Mouse (Mus musculus): ENCODE results near the gene Ccdc158. TPM values are rescaled to one million over a fixed set of nuclear protein-coding genes. Genes with fewer than 3 reads are reported as not detected.

The Ccdc158 gene
- polyA plus RNA-seq, 1 experiment = 0.21 TPM

DNA sequence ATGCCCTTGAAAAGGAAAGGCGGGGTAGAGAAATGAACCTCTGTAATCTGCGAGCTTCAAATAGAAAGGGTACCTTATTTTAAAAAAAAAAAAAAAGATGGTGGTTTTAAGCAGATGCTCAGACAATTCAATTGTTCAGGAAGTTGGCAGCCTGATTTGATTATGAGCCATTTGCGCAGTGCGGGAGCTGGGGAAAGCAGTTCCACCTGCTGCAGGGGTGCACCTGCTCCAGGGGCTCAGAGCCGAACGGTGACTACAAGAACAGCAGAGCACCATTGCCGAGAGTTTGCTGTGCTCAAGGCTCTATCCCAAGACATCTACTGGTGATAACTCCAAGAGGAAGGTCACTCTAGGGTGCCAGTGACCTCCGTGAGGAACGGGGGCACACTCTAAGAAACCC is 13.5 kb upstream of the Ccdc158 start:
- TF ChIP-seq POLR2A (IDR thresholded peaks at IDR 0.05; ENCODE audit: borderline replicate concordance, low read depth, low read length) (no peak), CTCF (IDR thresholded peaks at IDR 0.05; ENCODE audit: low read depth, low read length) (no peak)
- no peak overlapping the region for H3K4me3 ChIP-seq (ENCODE audit: insufficient read depth, low read length)
- no peak overlapping the region for H3K27ac ChIP-seq (ENCODE audit: insufficient read depth, low read depth, low read length)
- H3K4me1 ChIP-seq (ENCODE audit: control insufficient read depth, insufficient read depth, low read length) = no peaks in the 10 kb centered on the region

DNA sequence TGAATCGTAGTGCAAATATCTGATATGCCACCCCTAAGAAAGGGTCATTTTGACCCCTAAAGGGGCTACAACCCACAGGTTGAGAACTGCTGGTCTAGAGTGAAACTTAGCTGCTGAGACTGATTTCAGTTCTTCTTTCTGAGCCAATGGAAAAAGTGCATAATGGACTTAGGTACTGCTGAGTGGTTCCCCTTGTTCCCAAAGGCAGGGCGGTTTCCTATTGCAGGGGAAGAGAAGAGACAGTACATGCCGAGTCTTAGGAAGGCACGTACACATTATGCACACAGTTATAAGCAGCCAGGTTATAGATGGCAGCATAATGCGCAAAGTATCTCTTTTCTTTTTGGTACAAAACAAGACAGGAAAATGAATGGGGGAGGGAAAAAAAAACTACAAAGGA is 13.1 kb upstream of the Ccdc158 start:
- TF ChIP-seq CTCF (IDR thresholded peaks at IDR 0.05; ENCODE audit: low read depth, low read length) (no peak), POLR2A (IDR thresholded peaks at IDR 0.05; ENCODE audit: borderline replicate concordance, low read depth, low read length) (no peak)
- Histone ChIP-seq H3K4me3 (ENCODE audit: insufficient read depth, low read length) (no peak overlapping the region), H3K27ac (ENCODE audit: insufficient read depth, low read depth, low read length) (no peak overlapping the region), H3K4me1 (ENCODE audit: control insufficient read depth, insufficient read depth, low read length) (no peaks in the 10 kb centered on the region)

DNA sequence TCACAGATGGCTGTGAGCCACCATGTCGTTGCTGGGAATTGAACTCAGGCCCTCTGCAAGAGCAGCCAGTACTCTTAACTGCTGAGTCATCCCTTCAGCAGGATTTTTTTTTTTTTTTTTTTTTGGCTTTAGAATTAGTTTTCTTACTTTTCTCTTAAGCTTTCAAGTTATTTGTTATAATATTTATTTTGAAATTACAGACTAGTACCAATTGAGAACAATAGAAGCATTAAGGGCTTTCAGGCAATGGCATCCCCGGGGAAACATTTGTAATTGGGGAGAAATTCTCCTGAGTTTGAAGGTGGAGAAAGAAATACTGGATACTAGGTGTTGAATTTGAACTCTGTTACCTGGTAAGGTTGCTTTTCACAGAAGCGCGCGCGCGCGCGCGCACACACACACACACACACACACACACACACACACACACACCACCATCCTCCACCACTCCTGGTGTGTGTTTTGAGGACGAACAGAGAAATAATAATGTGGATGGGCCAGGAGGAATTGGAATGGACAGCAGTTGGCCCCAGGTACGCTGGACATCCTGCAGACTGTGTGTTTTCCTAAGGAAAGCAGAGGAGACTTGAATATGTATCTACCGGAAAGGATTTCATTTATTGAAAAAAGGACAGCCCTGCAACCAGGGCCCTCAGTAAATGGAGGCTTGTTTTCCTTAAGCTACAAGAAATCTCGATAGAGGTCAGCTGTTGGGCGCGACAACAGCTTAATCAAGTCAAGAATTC is 9.8 kb upstream of the Ccdc158 start:
- H3K4me1 ChIP-seq (ENCODE audit: control insufficient read depth, insufficient read depth, low read length) = no peaks in the 10 kb centered on the region
- TF ChIP-seq CTCF (IDR thresholded peaks at IDR 0.05; ENCODE audit: low read depth, low read length) = no peak
- TF ChIP-seq POLR2A (IDR thresholded peaks at IDR 0.05; ENCODE audit: borderline replicate concordance, low read depth, low read length) = no peak
- H3K27ac ChIP-seq (ENCODE audit: insufficient read depth, low read depth, low read length) = no peak overlapping the region
- H3K4me3 ChIP-seq (ENCODE audit: insufficient read depth, low read length) = no peak overlapping the region

DNA sequence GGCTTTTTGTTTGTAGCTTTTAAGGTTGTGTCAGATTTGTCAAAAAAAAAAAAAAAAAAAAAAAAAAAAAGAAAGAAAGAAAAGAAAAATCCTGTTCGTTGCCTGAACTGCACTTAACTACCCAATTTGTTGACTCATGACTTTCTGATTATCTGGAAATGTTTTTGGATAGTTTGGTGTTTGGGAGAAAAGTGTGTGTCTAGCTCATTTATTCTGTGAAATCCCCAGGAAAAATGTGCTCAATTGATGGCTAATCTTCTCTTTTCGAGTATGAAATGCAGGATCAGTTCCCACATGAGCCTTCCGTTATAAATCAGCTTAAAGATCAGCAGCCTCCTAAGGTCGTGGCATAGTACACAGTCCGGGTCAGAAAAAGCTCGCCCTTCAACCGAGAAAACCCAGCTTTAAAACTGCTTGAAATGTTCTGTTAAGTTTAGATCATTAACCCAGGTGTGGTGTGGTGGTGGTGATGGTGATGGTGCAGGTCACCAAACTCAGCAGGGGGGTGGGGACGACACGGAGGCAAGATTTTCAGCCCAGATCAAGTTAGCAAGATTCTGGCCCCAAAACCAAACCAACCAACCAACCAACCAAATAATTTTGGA is 8.9 kb upstream of the Ccdc158 start:
- no peak overlapping the region for H3K4me3 ChIP-seq (ENCODE audit: insufficient read depth, low read length)
- H3K27ac ChIP-seq (ENCODE audit: insufficient read depth, low read depth, low read length) = no peak overlapping the region
- TF ChIP-seq CTCF (IDR thresholded peaks at IDR 0.05; ENCODE audit: low read depth, low read length) (no peak), POLR2A (IDR thresholded peaks at IDR 0.05; ENCODE audit: borderline replicate concordance, low read depth, low read length) (no peak)
- no peaks in the 10 kb centered on the region for H3K4me1 ChIP-seq (ENCODE audit: control insufficient read depth, insufficient read depth, low read length)

DNA sequence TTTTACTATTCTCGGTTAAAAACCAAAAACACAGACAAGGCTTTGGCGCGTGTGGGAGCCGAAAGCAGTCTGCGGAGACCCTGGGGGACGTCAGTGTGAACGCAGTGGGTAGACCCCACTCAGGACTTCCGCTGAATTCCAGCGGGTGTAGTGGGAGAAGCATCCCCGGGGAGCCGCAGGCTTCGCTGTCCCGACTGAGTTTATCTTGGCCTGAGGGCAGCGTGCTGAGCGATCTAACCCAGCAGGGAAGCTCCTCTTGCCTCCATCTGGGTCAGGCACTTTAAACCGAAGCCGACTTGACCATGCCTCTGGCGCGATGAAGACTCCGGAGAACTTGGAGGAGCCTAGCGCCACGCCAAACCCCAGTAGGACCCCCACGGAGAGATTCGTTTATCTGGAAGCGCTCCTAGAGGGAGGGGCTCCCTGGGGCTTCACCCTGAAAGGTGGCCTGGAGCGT is 8.3 kb upstream of the Ccdc158 start, which contains the start of gene Shroom3:
TSS of gene Shroom3 (plus strand) at position 85 of the 457 bp plus-strand sequence.
- Histone ChIP-seq H3K4me1 (ENCODE audit: control insufficient read depth, insufficient read depth, low read length) (no peaks in the 10 kb centered on the region), H3K27ac (ENCODE audit: insufficient read depth, low read depth, low read length) (no peak within 1 kb of the TSS), H3K4me3 (ENCODE audit: insufficient read depth, low read length) (peak within 1 kb of the TSS; percentile 36)
- TF ChIP-seq CTCF (IDR thresholded peaks at IDR 0.05; ENCODE audit: low read depth, low read length) (no peak), POLR2A (IDR thresholded peaks at IDR 0.05; ENCODE audit: borderline replicate concordance, low read depth, low read length) (no peak)

DNA sequence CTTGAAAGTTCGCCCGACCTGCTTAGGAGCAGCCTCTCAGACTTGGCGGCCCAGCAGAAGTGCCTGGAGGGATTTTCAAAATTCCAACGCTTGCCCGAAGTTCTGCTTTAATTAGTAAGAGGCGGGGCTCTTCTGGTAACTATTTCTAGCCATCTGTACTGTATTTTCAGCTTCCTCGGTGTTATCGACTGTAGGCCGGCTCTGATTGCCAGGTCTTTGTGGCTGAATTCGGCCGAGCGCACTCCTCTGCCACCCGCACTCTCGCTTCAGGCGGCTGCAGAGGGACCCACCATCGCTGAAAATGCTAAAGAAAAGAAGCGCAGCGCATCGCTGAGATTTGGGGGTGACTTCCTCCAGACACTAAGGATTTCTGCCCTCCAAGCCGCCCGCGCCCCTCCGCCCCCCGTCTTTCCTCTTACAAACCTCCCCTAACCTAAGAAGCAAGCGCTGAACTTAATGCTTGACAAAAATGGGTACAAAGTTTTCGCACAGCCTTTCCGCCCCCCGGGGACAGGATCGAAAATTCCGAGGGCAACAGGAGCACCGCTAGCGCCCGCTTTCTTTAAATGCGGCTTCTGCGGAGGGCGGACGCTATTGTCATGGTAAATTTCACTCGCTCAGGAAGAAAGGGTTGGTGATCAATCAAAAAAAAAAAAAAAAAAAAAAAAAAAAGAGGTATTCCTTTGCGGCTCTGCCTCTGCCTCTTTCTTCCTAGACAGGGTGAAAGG is 7.7 kb upstream of the Ccdc158 start:
- Histone ChIP-seq H3K4me1 (ENCODE audit: control insufficient read depth, insufficient read depth, low read length) (no peaks in the 10 kb centered on the region), H3K27ac (ENCODE audit: insufficient read depth, low read depth, low read length) (no peak overlapping the region), H3K4me3 (ENCODE audit: insufficient read depth, low read length) (peak overlapping the region; percentile 36)
- TF ChIP-seq CTCF (IDR thresholded peaks at IDR 0.05; ENCODE audit: low read depth, low read length) (no peak), POLR2A (IDR thresholded peaks at IDR 0.05; ENCODE audit: borderline replicate concordance, low read depth, low read length) (no peak)

DNA sequence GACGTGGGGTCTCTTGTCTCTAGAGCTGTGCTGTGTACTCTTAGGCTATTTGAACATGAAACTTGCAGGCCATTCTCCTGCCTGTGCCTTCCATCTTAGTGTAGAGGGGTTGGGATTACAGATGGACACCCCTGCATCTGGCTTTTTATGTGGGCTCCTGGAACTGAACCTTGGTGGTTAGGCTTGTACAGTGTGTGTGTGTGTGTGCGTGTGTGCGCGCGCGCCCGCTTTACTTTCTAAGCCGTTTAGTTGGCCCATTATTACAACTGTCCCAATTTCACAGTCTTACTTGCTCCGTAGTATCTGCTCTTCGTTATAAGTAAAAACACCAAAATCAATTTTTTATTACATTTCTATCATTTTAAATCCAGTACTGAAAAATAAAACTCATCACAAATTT is 6.8 kb upstream of the Ccdc158 start:
- no peak for TF ChIP-seq CTCF (IDR thresholded peaks at IDR 0.05; ENCODE audit: low read depth, low read length)
- no peak for TF ChIP-seq POLR2A (IDR thresholded peaks at IDR 0.05; ENCODE audit: borderline replicate concordance, low read depth, low read length)
- Histone ChIP-seq H3K4me1 (ENCODE audit: control insufficient read depth, insufficient read depth, low read length) (no peaks in the 10 kb centered on the region), H3K27ac (ENCODE audit: insufficient read depth, low read depth, low read length) (no peak overlapping the region), H3K4me3 (ENCODE audit: insufficient read depth, low read length) (no peak overlapping the region)

DNA sequence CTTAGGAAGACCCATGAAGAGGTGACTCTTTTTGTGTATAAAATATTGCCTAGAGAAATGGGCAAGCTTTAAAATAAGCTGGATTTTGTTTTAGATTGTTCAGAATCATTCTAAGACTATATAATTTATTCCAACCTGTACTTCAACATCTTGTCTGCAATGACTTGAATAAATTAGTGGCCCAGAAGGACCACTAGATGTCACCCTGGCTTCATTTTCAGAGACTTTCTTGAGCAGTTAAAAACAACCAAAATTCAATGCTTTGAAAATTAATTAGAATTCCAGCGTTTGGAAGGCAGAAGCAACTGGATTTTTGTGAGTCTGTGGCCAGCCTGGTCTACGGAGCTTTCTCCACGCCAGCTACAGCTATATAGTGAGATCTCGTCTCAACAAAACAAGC is 4.4 kb upstream of the Ccdc158 start:
- Histone ChIP-seq H3K4me3 (ENCODE audit: insufficient read depth, low read length) (no peak overlapping the region), H3K4me1 (ENCODE audit: control insufficient read depth, insufficient read depth, low read length) (0 out of 2 replicates have a peak, but pooled peaks cover 2% of the 10 kb centered on the region), H3K27ac (ENCODE audit: insufficient read depth, low read depth, low read length) (no peak overlapping the region)
- TF ChIP-seq CTCF (IDR thresholded peaks at IDR 0.05; ENCODE audit: low read depth, low read length) (no peak), POLR2A (IDR thresholded peaks at IDR 0.05; ENCODE audit: borderline replicate concordance, low read depth, low read length) (no peak)

DNA sequence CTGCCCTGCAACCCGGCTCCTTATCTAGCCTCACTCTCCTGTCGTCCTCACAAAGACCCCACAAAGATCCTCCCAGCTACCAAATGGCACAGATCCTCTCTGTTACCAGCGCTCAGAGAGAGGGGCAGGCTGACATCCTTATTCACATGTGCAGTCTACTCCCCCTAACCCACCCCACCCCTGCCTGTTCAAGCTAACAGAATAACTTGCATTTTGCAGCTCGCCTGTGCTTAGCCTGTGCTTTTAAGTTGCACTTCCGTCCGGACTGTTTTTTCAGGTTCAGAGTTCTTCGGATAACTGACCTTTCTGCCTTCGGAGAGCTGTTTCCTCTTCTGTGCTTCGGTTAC is 476 bp upstream of the Ccdc158 start:
- H3K4me1 ChIP-seq (ENCODE audit: control insufficient read depth, insufficient read depth, low read length) = 0 out of 2 replicates have a peak, but pooled peaks cover 2% of the 10 kb centered on the region
- no peak overlapping the region for H3K4me3 ChIP-seq (ENCODE audit: insufficient read depth, low read length)
- no peak overlapping the region for H3K27ac ChIP-seq (ENCODE audit: insufficient read depth, low read depth, low read length)
- TF ChIP-seq POLR2A (IDR thresholded peaks at IDR 0.05; ENCODE audit: borderline replicate concordance, low read depth, low read length) (no peak), CTCF (IDR thresholded peaks at IDR 0.05; ENCODE audit: low read depth, low read length) (no peak)

DNA sequence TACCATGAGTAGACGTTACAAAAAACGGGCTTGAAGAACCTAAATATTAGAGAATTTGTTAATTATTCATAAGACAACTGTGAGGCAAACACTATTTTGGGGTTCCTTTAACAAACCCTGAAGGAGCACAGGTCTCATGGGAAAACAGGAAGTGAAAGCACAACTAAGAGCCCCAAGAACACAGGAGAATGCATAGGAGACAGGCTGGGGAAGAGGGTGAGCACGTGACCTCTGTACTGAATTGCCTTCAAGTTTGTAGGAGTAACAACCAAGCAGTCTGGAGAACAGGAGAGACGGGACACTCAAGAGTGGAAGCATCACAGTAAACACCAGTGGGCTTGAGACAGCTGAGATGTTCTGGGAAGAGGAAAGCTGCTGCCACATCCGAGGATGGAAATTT is 8.2 kb downstream of the Ccdc158 start:
- TF ChIP-seq POLR2A (IDR thresholded peaks at IDR 0.05; ENCODE audit: borderline replicate concordance, low read depth, low read length) (no peak), CTCF (IDR thresholded peaks at IDR 0.05; ENCODE audit: low read depth, low read length) (no peak)
- Histone ChIP-seq H3K27ac (ENCODE audit: insufficient read depth, low read depth, low read length) (no peak overlapping the region), H3K4me3 (ENCODE audit: insufficient read depth, low read length) (no peak overlapping the region), H3K4me1 (ENCODE audit: control insufficient read depth, insufficient read depth, low read length) (no peaks in the 10 kb centered on the region)
